Mouse (Mus musculus): Measurements from ENCODE around the gene Ceacam2.
"Not testable (repeated sequence)": the region's sequence is repeated elsewhere in the genome, so short reads cannot be mapped to it uniquely, and the experiment has no call there.

Ceacam2 gene

GRCm38 (mm10) chr7:25539376-25539907, at the start of gene Ceacam2:
TSS of gene Ceacam2 (minus strand) at chr7:25539857.
- not testable (repeated sequence) for ATAC-seq (ENCODE audit: low TSS enrichment)

DNA sequence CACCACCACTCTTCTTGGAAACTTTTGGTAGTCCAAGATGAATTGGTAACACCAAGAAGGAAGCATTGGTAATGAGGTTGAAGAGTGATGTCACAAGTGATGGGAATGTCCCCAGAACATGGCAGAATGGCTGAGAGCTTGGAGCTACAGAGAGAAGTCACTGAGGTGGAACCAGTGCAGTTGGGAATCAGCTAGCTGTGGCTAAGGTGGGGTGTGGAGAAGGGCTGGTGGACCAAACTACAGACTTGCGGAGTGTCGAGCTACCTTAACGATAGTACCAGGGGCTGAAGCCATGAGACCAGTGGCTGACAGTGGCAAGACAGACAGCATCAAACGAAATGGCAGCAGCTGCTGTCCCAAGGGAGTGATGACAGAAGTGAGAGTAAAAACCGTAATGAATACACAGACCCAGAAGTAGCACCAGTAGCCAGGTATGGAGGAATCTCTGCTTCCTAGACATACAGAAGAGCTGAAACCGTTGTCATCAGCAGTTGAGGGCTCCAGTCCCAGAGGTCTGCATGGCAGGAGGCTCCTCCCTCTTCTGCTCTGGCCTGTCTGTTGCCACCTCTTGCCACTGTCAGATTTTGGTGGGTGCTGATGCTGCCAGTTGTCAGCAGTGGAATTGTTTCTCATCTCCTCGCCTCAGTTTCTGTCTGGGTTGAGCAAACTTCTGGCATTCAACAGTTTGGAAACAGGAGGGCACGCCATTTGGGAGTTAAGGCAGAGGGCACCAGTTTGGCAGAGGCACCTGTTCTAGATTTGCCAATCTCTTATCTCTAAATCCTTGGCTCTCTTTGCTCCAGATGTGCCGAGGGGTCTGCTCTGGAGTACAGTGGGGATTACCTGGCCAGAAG, 45.9 kb upstream of the Ceacam2 start:
- no peak for ATAC-seq (ENCODE audit: low TSS enrichment)

DNA sequence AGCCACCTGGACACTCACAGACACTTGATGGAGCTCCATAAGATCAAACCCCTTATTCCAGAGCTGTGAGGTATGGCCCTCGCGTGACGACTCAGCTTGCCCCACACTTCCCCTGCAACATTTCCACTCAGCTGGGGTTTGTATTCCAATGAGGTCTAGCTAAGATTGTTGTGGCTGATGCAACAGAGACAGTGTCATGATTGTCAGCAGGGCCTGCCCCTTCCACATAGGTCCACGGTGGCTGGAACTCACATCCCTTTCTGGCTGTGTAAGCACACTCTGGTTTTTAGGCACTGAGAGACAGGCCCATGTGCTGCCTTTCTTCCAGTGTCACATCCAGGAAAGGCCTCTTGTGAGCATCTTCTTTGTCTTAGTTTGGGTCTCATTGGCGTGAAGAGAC, 45.0 kb upstream of the Ceacam2 start:
- ATAC-seq (ENCODE audit: low TSS enrichment) = no peak

DNA sequence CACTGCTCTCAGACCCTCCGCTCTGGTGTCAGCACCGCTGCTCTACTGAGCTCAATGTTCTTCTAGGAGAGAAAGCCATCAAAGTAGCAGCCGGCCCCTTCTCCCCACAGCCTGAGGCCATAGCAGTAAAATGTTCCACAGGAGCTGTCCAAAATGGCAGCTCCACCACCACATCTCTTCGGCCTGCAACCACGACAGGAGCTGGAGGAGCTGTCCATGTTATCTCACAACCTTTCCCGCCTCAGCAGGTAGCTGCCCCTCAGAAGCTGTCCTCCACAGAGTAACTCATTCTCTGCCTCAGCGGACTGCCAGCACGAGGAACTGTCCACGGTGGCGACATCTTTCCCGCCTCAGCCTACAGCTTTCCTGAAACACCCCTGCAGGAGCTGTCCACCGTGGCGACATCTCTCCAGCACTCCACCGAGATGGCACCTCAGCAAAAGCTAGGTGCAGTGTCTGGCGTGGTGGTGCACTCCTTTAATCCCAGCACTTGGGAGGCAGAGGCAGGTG, 42.7 kb upstream of the Ceacam2 start:
- ATAC-seq (ENCODE audit: low TSS enrichment) = no peak

GRCm38 (mm10) chr7:25579441-25579840, 39.8 kb upstream of the Ceacam2 start:
- no peak for ATAC-seq (ENCODE audit: low TSS enrichment)

- ATAC-seq (ENCODE audit: low TSS enrichment) = not testable (repeated sequence)
Observed at GRCm38 (mm10) chr7:25576793-25577437, 37.3 kb upstream of the Ceacam2 start.

GRCm38 (mm10) chr7:25576308-25576707, 36.7 kb upstream of the Ceacam2 start:
- ATAC-seq (ENCODE audit: low TSS enrichment) = not testable (repeated sequence)

DNA sequence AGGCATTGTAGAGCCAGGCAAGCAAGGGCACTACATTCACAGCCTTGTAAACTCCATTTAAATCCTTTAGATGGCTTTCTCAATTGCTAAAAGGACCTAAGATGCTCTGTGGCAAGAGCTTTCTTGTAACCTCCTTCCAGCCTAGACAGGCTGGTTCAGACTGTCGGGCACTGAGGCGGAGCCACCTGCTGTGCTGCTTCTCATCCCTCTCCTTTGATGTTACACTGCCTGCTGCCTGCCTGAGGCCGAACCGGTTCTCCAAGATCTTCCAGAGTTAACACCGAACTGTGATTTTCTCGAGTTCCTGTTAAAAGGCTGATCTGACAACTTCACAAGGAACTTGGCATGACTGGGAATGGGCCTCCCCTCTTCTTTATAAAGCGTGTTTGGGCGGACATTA, 36.2 kb upstream of the Ceacam2 start:
- no peak for ATAC-seq (ENCODE audit: low TSS enrichment)

DNA sequence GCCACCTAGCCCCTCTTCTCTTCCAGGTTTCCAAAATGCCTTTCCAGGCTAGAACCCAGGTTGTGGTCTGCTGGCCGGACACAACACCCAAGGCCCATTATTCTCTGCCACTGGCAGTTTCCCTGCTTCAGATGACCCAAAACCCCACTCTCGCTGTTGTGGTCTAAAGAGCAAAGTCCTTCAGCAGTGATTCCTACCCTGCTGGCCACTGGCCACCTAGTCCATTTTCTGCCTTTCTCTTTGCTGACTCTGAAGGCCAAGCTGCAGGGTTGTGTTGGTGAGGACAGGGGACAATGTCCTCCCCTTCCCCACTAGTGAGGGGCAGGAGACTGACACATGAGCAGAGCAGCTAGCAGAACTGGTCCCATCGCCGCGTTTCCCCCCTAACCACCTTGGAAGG, 35.4 kb upstream of the Ceacam2 start:
- no peak for ATAC-seq (ENCODE audit: low TSS enrichment)

GRCm38 (mm10) chr7:25573806-25574205, 34.1 kb upstream of the Ceacam2 start:
- not testable (repeated sequence) for ATAC-seq (ENCODE audit: low TSS enrichment)

DNA sequence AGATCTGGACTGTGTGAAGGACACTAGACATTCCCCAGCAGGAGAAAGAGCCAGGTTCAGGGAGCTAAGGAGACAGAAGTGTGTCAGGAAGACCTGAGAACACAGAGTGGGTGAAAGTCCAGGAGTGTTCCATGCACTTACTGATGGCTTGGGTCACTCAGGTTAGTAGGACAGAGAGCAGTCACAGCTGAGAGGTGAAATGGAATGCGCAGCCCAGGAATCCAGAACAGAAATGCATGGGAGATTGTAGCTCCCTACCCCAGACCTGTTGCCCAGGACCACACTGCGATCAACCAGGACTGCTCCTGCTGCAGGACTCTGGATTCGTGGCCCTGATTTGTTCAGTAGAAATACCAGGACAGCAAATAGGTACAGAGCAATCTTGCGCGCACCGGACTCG, 29.1 kb upstream of the Ceacam2 start:
- no peak for ATAC-seq (ENCODE audit: low TSS enrichment)

DNA sequence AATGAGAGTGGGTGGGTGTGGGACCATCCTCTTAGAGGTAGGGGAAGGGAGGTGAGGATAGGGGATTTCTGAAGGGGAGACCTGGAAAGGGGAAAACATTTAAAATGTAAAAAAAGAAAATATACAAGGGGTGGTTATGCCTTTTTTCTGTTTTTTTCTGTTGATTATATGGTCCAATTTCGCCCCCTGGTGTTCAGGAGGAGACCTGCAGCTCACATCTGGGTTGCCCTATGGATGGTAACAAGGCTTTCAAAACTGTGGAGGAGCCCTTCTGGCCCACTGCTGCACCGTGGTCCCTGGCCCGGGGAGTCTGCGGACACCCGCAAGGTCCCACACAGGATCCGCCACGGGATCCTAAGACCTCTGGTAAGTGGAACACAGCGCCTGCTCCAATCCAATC, 1.8 kb upstream of the Ceacam2 start:
- not testable (repeated sequence) for ATAC-seq (ENCODE audit: low TSS enrichment)

DNA sequence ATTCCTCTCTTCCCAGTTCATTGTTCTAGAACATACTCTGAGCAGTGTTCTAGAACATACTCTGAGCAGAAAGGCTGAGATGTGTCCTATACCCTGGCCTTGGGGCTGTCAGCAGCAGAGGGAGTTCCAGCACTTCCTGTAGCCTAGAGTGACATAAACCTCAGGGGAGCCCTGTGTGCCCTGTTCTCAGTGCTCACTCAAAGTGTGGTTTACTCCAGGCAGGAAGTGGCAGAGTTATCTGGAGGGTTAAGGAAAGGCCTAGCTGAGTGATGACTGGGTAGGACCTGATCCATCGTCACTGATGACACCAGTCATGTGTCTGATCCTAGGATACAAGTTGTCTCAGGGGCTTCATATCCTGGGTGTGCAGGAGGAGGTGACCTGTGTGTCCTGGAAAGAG, 297 bp upstream of the Ceacam2 start:
- not testable (repeated sequence) for ATAC-seq (ENCODE audit: low TSS enrichment)

GRCm38 (mm10) chr7:25530837-25531236, 8.8 kb downstream of the Ceacam2 start:
- no peak for ATAC-seq (ENCODE audit: low TSS enrichment)

GRCm38 (mm10) chr7:25516070-25516777, 23.4 kb downstream of the Ceacam2 start:
- ATAC-seq (ENCODE audit: low TSS enrichment) = not testable (repeated sequence)

GRCm38 (mm10) chr7:25515667-25516066, 24.0 kb downstream of the Ceacam2 start:
- ATAC-seq (ENCODE audit: low TSS enrichment) = not testable (repeated sequence)

DNA sequence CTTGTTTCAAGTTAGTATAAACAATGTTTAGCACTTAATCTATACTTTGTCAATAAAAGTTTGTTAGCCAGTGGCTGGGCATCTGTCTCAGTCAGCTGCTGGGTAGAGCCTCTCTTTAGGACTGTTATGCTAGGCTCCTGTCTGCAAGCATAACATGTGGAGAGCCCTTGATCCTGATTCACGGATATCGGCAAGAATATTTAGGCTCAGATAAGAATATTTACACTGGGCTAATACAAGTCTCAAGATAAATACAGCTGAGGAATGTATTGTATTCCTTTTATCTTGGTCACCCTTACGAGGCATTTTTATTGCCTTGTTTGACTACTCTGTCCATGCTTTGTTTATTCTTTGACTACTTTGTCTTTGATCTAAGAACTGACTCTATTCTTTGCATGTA, 29.7 kb downstream of the Ceacam2 start:
- no peak for ATAC-seq (ENCODE audit: low TSS enrichment)

- ATAC-seq (ENCODE audit: low TSS enrichment) = no peak
Observed at GRCm38 (mm10) chr7:25494649-25495048, 45.0 kb downstream of the Ceacam2 start.

DNA sequence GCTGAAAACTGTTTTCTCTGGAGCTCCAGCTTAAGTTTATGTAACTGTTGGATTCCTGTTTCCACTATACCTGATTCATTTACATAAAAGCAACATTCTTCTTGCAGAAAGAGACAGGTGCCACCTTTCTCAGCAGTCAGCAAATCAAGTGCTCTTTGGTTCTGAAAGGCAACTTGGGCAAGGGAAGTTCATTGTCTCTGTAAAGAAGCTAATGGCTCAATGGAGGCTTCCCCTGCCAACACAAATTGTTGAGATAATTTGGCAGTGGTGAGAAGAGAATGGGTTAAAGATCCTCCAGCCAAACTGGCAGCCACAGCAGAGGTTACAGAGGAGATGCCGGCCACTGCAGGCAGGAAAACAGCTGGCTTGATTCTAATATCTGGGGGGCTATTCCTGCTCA, 49.0 kb downstream of the Ceacam2 start:
- ATAC-seq (ENCODE audit: low TSS enrichment) = not testable (repeated sequence)

- not testable (repeated sequence) for ATAC-seq (ENCODE audit: low TSS enrichment)
Observed at GRCm38 (mm10) chr7:25489382-25489781, 50.3 kb downstream of the Ceacam2 start.

GRCm38 (mm10) chr7:25486186-25486585, 53.5 kb downstream of the Ceacam2 start:
- no peak for ATAC-seq (ENCODE audit: low TSS enrichment)

DNA sequence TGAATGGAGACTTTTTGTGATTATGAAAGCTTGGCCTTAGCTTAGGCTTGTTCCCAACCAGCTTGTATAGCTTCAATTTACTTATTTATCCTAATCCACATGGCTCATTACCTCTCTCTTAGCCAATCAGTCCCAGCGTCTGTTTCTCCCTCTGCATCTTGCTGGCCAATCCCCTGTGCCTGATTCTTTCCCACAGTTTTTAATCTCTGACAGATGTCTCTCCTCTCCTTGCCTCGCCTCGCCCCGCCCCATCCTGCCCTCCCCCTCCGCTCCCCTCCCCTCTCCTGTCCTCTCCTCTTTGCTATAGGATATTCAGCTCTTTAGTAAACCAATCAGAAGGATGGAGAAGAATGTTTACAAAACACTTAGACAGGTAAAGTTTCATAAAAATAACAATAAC, 54.6 kb downstream of the Ceacam2 start:
- no peak for ATAC-seq (ENCODE audit: low TSS enrichment)

Measured in frontal cortex, adult (tissue).